Mouse (Mus musculus): ENCODE measurements around the gene Mlx. TPM values are rescaled to one million over a fixed set of nuclear protein-coding genes. Genes with fewer than 3 reads are reported as not detected.
A peak's percentile ranks its signal among the peaks of the same experiment; 100 is the strongest.
"Not testable (repeated sequence)": the region's sequence is repeated elsewhere in the genome, so short reads cannot be mapped to it uniquely, and the experiment has no call there.

Mlx gene
- polyA plus RNA-seq, 1 experiment, result 52.0 TPM

GRCm38 (mm10) chr11:101094930-101095313 lies 7.8 kb downstream of the Mlx start:
- DNase-seq (ENCODE audit: extremely low spot score in 1 of 2, low spot score in 1 of 2), result no peak

GRCm38 (mm10) chr11:101095314-101096024 lies 8.4 kb downstream of the Mlx start, which contains the start of gene Psmc3ip:
Gene Psmc3ip (minus strand): TSS chr11:101095436.
- peak; percentile 90 to 95 for DNase-seq (ENCODE audit: extremely low spot score in 1 of 2, low spot score in 1 of 2)

GRCm38 (mm10) chr11:101098231-101098630 lies 11.2 kb downstream of the Mlx start:
- DNase-seq (ENCODE audit: extremely low spot score in 1 of 2, low spot score in 1 of 2), result no peak

- DNase-seq (ENCODE audit: extremely low spot score in 1 of 2, low spot score in 1 of 2), result no peak
These were observed 15.9 kb downstream of the Mlx start for GRCm38 (mm10) chr11:101103011-101103410.

- DNase-seq (ENCODE audit: extremely low spot score in 1 of 2, low spot score in 1 of 2), result no peak
These were observed 22.3 kb downstream of the Mlx start for GRCm38 (mm10) chr11:101109351-101109750.

GRCm38 (mm10) chr11:101110708-101111107 lies 23.6 kb downstream of the Mlx start:
- no peak for DNase-seq (ENCODE audit: extremely low spot score in 1 of 2, low spot score in 1 of 2)

GRCm38 (mm10) chr11:101111178-101111577 lies 24.1 kb downstream of the Mlx start:
- DNase-seq (ENCODE audit: extremely low spot score in 1 of 2, low spot score in 1 of 2), result no peak

- DNase-seq (ENCODE audit: extremely low spot score in 1 of 2, low spot score in 1 of 2), result no peak
These were observed 25.1 kb downstream of the Mlx start for GRCm38 (mm10) chr11:101112186-101112585.

- DNase-seq (ENCODE audit: extremely low spot score in 1 of 2, low spot score in 1 of 2), result no peak
These were observed 28.5 kb downstream of the Mlx start for GRCm38 (mm10) chr11:101115564-101115963.

- no peak for DNase-seq (ENCODE audit: extremely low spot score in 1 of 2, low spot score in 1 of 2)
These were observed 31.0 kb downstream of the Mlx start for GRCm38 (mm10) chr11:101118105-101118504.

GRCm38 (mm10) chr11:101119131-101119760 lies 32.2 kb downstream of the Mlx start:
- no peak for DNase-seq (ENCODE audit: extremely low spot score in 1 of 2, low spot score in 1 of 2)

- peak; percentile 95 to 99 for DNase-seq (ENCODE audit: extremely low spot score in 1 of 2, low spot score in 1 of 2)
These were observed 32.9 kb downstream of the Mlx start, which contains the start of the genes Retreg3 and Tubg1 for GRCm38 (mm10) chr11:101119761-101120544. Gene Retreg3 (minus strand): TSS chr11:101119893. Gene Tubg1 (plus strand): TSS chr11:101119938.

GRCm38 (mm10) chr11:101120545-101121188 lies 33.6 kb downstream of the Mlx start:
- no peak for DNase-seq (ENCODE audit: extremely low spot score in 1 of 2, low spot score in 1 of 2)

GRCm38 (mm10) chr11:101124494-101124893 lies 37.4 kb downstream of the Mlx start:
- DNase-seq (ENCODE audit: extremely low spot score in 1 of 2, low spot score in 1 of 2), result not testable (repeated sequence)

GRCm38 (mm10) chr11:101125008-101125407 lies 37.9 kb downstream of the Mlx start:
- DNase-seq (ENCODE audit: extremely low spot score in 1 of 2, low spot score in 1 of 2), result not testable (repeated sequence)

GRCm38 (mm10) chr11:101127075-101127474 lies 40.0 kb downstream of the Mlx start:
- no peak for DNase-seq (ENCODE audit: extremely low spot score in 1 of 2, low spot score in 1 of 2)

- DNase-seq (ENCODE audit: extremely low spot score in 1 of 2, low spot score in 1 of 2), result no peak
These were observed 42.0 kb downstream of the Mlx start for GRCm38 (mm10) chr11:101128996-101129577.

- DNase-seq (ENCODE audit: extremely low spot score in 1 of 2, low spot score in 1 of 2), result no peak
These were observed 43.1 kb downstream of the Mlx start for GRCm38 (mm10) chr11:101130056-101130756.

- no peak for DNase-seq (ENCODE audit: extremely low spot score in 1 of 2, low spot score in 1 of 2)
These were observed 44.1 kb downstream of the Mlx start for GRCm38 (mm10) chr11:101131187-101131586.

- DNase-seq (ENCODE audit: extremely low spot score in 1 of 2, low spot score in 1 of 2), result no peak
These were observed 44.6 kb downstream of the Mlx start for GRCm38 (mm10) chr11:101131701-101132100.

Measured in frontal cortex, adult 2 months (tissue).